Mouse (Mus musculus) embryonic facial prominence, embryonic 10.5 days (tissue): ENCODE results near the gene Rere. TPM values are rescaled to one million over a fixed set of nuclear protein-coding genes. Genes with fewer than 3 reads are reported as not detected.

Source experiments
- DNase-seq: peaks from one replicate; pipeline ENCODE4 v3.0.0-alpha.2; 2017; ENCODE audit warnings: low spot score
- H3K27ac ChIP-seq: fragments of 300-500 bp; sonication (generic); replicated peaks from 2 replicates; pipeline ENCODE4 v1.5.1; 2016; ENCODE audit warnings: mild to moderate bottlenecking
- H3K27me3 ChIP-seq: fragments of 300-500 bp; sonication (generic); replicated peaks from 2 replicates; pipeline ENCODE4 v1.6.1; 2016; ENCODE audit warnings: low read depth, mild to moderate bottlenecking; ENCODE audit not compliant: poor library complexity, severe bottlenecking
- H3K36me3 ChIP-seq: fragments of 300-500 bp; sonication (generic); replicated peaks from 2 replicates; pipeline ENCODE4 v1.6.1; 2016; ENCODE audit warnings: mild to moderate bottlenecking, moderate library complexity
- H3K4me1 ChIP-seq: fragments of 300-500 bp; sonication (generic); 2 replicates; pipeline ENCODE4 v1.6.1; 2016
- H3K4me3 ChIP-seq: fragments of 300-500 bp; sonication (generic); 2 replicates; pipeline ENCODE4 v1.5.1; 2016; ENCODE audit warnings: mild to moderate bottlenecking, moderate library complexity
- H3K9me3 ChIP-seq: fragments of 300-500 bp; sonication (generic); 2 replicates; pipeline ENCODE4 v1.6.1; 2016; ENCODE audit warnings: mild to moderate bottlenecking
- whole genome bisulfite sequencing: fragments of 180-500 bp; shearing (Covaris S2); methylation state at CpG from one replicate; pipeline ENCODE4 v1.1.7; 2016; 5-methylcytosine and 5-hydroxymethylcytosine counted together
- polyA plus RNA-seq: library from polyadenylated mRNA; unstranded; fragments of >200 nt; fragmentation: Nextera tagmentation; extraction: Ambion mirVana; gene quantifications from 2 replicates; pipeline ENCODE4 v1.2.1, GENCODE M21; 2016

The Rere gene
- polyA plus RNA-seq, 1 experiment from 2014 or later: 26.1 TPM

- Histone ChIP-seq H3K4me3 (no peak overlapping the region), H3K36me3 (peaks cover 34% of the 10 kb centered on the region), H3K4me1 (0 out of 2 replicates have a peak, but pooled peaks cover 2% of the 10 kb centered on the region), H3K27ac (no peak overlapping the region), H3K27me3 (no peaks in the 10 kb centered on the region), H3K9me3 (no peaks in the 10 kb centered on the region)
- 62% methylated on average over 1 of the region's 1 CpGs for WGBS
- peak; percentile 65 for DNase-seq
Observed at GRCm38 (mm10) chr4:150625425-150625824, 344.0 kb downstream of the Rere start.

- WGBS: 48% methylated on average over 6 of the region's 6 CpGs
Observed at GRCm38 (mm10) chr4:150625951-150626732, 344.7 kb downstream of the Rere start.

GRCm38 (mm10) chr4:150629266-150629665 lies 347.8 kb downstream of the Rere start:
- no peaks in the 10 kb centered on the region for H3K9me3 ChIP-seq
- no peak overlapping the region for H3K27ac ChIP-seq
- H3K4me1 ChIP-seq: 0 out of 2 replicates have a peak, but pooled peaks cover 2% of the 10 kb centered on the region
- H3K36me3 ChIP-seq: no peaks in the 10 kb centered on the region
- WGBS: 89% methylated on average over 11 of the region's 11 CpGs
- no peaks in the 10 kb centered on the region for H3K27me3 ChIP-seq
- no peak for DNase-seq
- no peak overlapping the region for H3K4me3 ChIP-seq

More at GRCm38 (mm10) chr4:150625951-150626732, 344.7 kb downstream of the Rere start:
- Histone ChIP-seq H3K9me3 (no peaks in the 10 kb centered on the region), H3K27ac (no peak overlapping the region), H3K27me3 (no peaks in the 10 kb centered on the region), H3K4me1 (0 out of 2 replicates have a peak, but pooled peaks cover 2% of the 10 kb centered on the region), H3K4me3 (no peak overlapping the region), H3K36me3 (peaks cover 27% of the 10 kb centered on the region)
- DNase-seq: peak; percentile 69

- H3K4me1 ChIP-seq: peaks cover 13% of the 10 kb centered on the region
- H3K9me3 ChIP-seq: no peaks in the 10 kb centered on the region
- H3K27ac ChIP-seq: no peak overlapping the region
- H3K36me3 ChIP-seq: no peaks in the 10 kb centered on the region
- no peak for DNase-seq
- no peak overlapping the region for H3K4me3 ChIP-seq
- no peaks in the 10 kb centered on the region for H3K27me3 ChIP-seq
- 87% methylated on average over 10 of the region's 10 CpGs for WGBS
Observed at GRCm38 (mm10) chr4:150635568-150635967, 354.1 kb downstream of the Rere start.

GRCm38 (mm10) chr4:150636635-150637034 lies 355.2 kb downstream of the Rere start:
- Histone ChIP-seq H3K27ac (0 out of 2 replicates have a peak overlapping the region, but pooled peaks have one; percentile 14), H3K9me3 (no peaks in the 10 kb centered on the region), H3K27me3 (no peaks in the 10 kb centered on the region), H3K4me3 (no peak overlapping the region), H3K4me1 (peaks cover 13% of the 10 kb centered on the region), H3K36me3 (no peaks in the 10 kb centered on the region)
- DNase-seq: no peak
- WGBS: 87% methylated on average over 6 of the region's 6 CpGs

GRCm38 (mm10) chr4:150644299-150644698 lies 362.9 kb downstream of the Rere start:
- Histone ChIP-seq H3K4me1 (no peaks in the 10 kb centered on the region), H3K27ac (no peak overlapping the region), H3K27me3 (no peaks in the 10 kb centered on the region), H3K36me3 (no peaks in the 10 kb centered on the region), H3K9me3 (no peaks in the 10 kb centered on the region), H3K4me3 (no peak overlapping the region)
- WGBS: 92% methylated on average over 9 of the region's 9 CpGs
- DNase-seq: no peak

GRCm38 (mm10) chr4:150649327-150649726 lies 367.9 kb downstream of the Rere start:
- no peaks in the 10 kb centered on the region for H3K9me3 ChIP-seq
- no peak overlapping the region for H3K27ac ChIP-seq
- H3K36me3 ChIP-seq: no peaks in the 10 kb centered on the region
- no peak overlapping the region for H3K4me3 ChIP-seq
- no peak for DNase-seq
- H3K4me1 ChIP-seq: peaks cover 24% of the 10 kb centered on the region
- WGBS: 85% methylated on average over 5 of the region's 5 CpGs
- peaks cover 38% of the 10 kb centered on the region for H3K27me3 ChIP-seq

GRCm38 (mm10) chr4:150651390-150652277 lies 370.2 kb downstream of the Rere start, which contains the start of gene Slc45a1:
TSS of gene Slc45a1 (minus strand) at chr4:150652174.
- WGBS: 6% methylated on average over 41 of the region's 41 CpGs
- H3K4me3 ChIP-seq: peak within 1 kb of the TSS; percentile 61
- H3K4me1 ChIP-seq: peaks cover 32% of the 10 kb centered on the region
- H3K36me3 ChIP-seq: no peaks in the 10 kb centered on the region
- peaks cover 48% of the 10 kb centered on the region for H3K27me3 ChIP-seq
- H3K9me3 ChIP-seq: no peaks in the 10 kb centered on the region
- H3K27ac ChIP-seq: peak within 1 kb of the TSS; percentile 61
- DNase-seq: peak; percentile 57

GRCm38 (mm10) chr4:150653072-150653599 lies 371.7 kb downstream of the Rere start:
- DNase-seq: no peak
- H3K36me3 ChIP-seq: no peaks in the 10 kb centered on the region
- WGBS: 46% methylated on average over 11 of the region's 11 CpGs

GRCm38 (mm10) chr4:150655989-150656388 lies 374.5 kb downstream of the Rere start:
- DNase-seq: peak; percentile 91
- peaks cover 36% of the 10 kb centered on the region for H3K4me1 ChIP-seq
- H3K4me3 ChIP-seq: peak overlapping the region; percentile 31; the same call in 1 of the 2 replicates
- H3K27ac ChIP-seq: no peak overlapping the region
- WGBS: 4% methylated on average over 17 of the region's 17 CpGs
- H3K27me3 ChIP-seq: peaks cover 50% of the 10 kb centered on the region
- no peaks in the 10 kb centered on the region for H3K36me3 ChIP-seq
- H3K9me3 ChIP-seq: 0 out of 2 replicates have a peak, but pooled peaks cover 4% of the 10 kb centered on the region

More at GRCm38 (mm10) chr4:150653072-150653599, 371.7 kb downstream of the Rere start:
- Histone ChIP-seq H3K27me3 (peaks cover 48% of the 10 kb centered on the region), H3K9me3 (0 out of 2 replicates have a peak, but pooled peaks cover 4% of the 10 kb centered on the region), H3K27ac (no peak overlapping the region), H3K4me3 (no peak overlapping the region), H3K4me1 (peaks cover 32% of the 10 kb centered on the region)

- Histone ChIP-seq H3K27me3 (peaks cover 50% of the 10 kb centered on the region), H3K4me3 (no peak overlapping the region)
- 80% methylated on average over 6 of the region's 6 CpGs for WGBS
Observed at GRCm38 (mm10) chr4:150656504-150656903, 375.1 kb downstream of the Rere start.

More at GRCm38 (mm10) chr4:150656504-150656903, 375.1 kb downstream of the Rere start:
- H3K4me1 ChIP-seq: peaks cover 38% of the 10 kb centered on the region
- 0 out of 2 replicates have a peak, but pooled peaks cover 4% of the 10 kb centered on the region for H3K9me3 ChIP-seq
- H3K27ac ChIP-seq: no peak overlapping the region
- H3K36me3 ChIP-seq: no peaks in the 10 kb centered on the region
- DNase-seq: no peak
